Mouse (Mus musculus): Measurements from ENCODE around the gene Sohlh2. TPM values are rescaled to one million over a fixed set of nuclear protein-coding genes. Genes with fewer than 3 reads are reported as not detected.

Sohlh2 gene
- total RNA-seq, 2 experiments from 2014 or later: not detected

Small RNA genes lying within 50 kb of the gene (microRNA-seq; reads per million reads assigned to microRNA genes)
- not detected for gene Gm22029

Other genes starting within 250 kb of the Sohlh2 start
- 1 to 10 TPM; 1.7 to 1.9 TPM for gene Ccna1, start 126.5 kb upstream of the Sohlh2 start, total RNA-seq (2021)
- 10 to 100 TPM; 26.1 to 34.3 TPM for gene Spg20, start 69.9 kb upstream of the Sohlh2 start, total RNA-seq (2021)
- under 1 TPM; 0.15 to 0.27 TPM for gene Ccdc169, start 44.7 kb upstream of the Sohlh2 start, total RNA-seq (2021)
- 100 to 1,000 TPM; 877 to 948 TPM for gene Dclk1, start 60.3 kb downstream of the Sohlh2 start, total RNA-seq (2021)

Data from left cerebral cortex, postnatal 36 days (tissue).